Mouse (Mus musculus) urinary bladder, adult 2 months (tissue): ENCODE measurements around the gene Zfp26. TPM values are rescaled to one million over a fixed set of nuclear protein-coding genes. Genes with fewer than 3 reads are reported as not detected.

Experiments
- polyA plus RNA-seq: library from polyadenylated mRNA; depleted of rRNA; stranded (reverse); fragments of >200 nt; gene quantifications from 2 replicates; pipeline ENCODE4 v1.2.3, GENCODE M21; 2012; rRNA removed

Gene Zfp26
- polyA plus RNA-seq, 1 experiment, result 6.8 TPM

Other genes with a start within 250 kb of the Zfp26 start
- gene Olfr871, start 248.0 kb downstream of the Zfp26 start, polyA plus RNA-seq, result not detected in 2 replicates
- gene Olfr872, start 223.0 kb downstream of the Zfp26 start, polyA plus RNA-seq, result not detected in 2 replicates
- gene Olfr39, start 177.8 kb downstream of the Zfp26 start, polyA plus RNA-seq, result not detected in 2 replicates
- gene Olfr873, start 161.6 kb downstream of the Zfp26 start, polyA plus RNA-seq, result not detected in 2 replicates
- not detected in 2 replicates for gene Olfr18, start 124.1 kb downstream of the Zfp26 start, polyA plus RNA-seq
- gene Zfp560, start 75.0 kb downstream of the Zfp26 start, polyA plus RNA-seq, result 22.6 and 26.5 TPM in 2 replicates
- 16.0 and 17.1 TPM in 2 replicates for gene Zfp426, start 32.6 kb upstream of the Zfp26 start, polyA plus RNA-seq
- gene Zfp266, start 61.3 kb upstream of the Zfp26 start, polyA plus RNA-seq, result 37.7 and 39.1 TPM in 2 replicates
- 6.9 TPM in 2 replicates for gene Zfp846, start 121.1 kb upstream of the Zfp26 start, polyA plus RNA-seq
- 477 and 551 TPM in 2 replicates for gene Ubl5, start 182.7 kb upstream of the Zfp26 start, polyA plus RNA-seq
- gene Fbxl12, start 184.6 kb upstream of the Zfp26 start, polyA plus RNA-seq, result 35.2 and 38.0 TPM in 2 replicates
- 16.3 and 18.9 TPM in 2 replicates for gene Pin1, start 191.9 kb upstream of the Zfp26 start, polyA plus RNA-seq